Mouse (Mus musculus): ENCODE data around the gene Dpp9. TPM values are rescaled to one million over a fixed set of nuclear protein-coding genes. Genes with fewer than 3 reads are reported as not detected.
A peak's percentile ranks its signal among the peaks of the same experiment; 100 is the strongest.

Dpp9 gene
- polyA plus RNA-seq, 1 experiment from 2014 or later: 41.0 TPM

DNA sequence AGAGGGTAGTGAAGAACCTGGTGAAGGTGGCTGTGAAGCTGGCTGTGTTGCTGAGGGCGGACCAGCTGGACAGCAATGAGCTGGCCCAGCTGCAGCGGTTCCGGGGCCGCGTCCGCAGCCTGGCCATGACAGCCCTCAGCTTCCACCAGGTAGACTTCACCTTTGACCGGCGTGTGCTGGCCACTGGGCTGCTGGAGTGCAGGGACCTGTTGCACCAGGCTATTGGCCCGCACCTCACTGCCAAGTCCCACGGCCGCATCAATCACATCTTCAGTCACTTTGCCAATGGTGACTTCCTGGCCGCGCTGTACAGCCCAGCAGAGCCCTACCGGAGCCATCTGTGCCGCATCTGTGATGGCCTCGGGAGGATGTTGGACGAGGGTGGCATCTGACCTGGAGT lies 46.8 kb downstream of the Dpp9 start:
- Histone ChIP-seq H3K4me3 (no peak overlapping the region), H3K4me1 (peaks cover 15% of the 10 kb centered on the region), H3K9me3 (no peaks in the 10 kb centered on the region), H3K4me2 (replicated peaks) (no peak overlapping the region), H3K36me3 (peaks cover 17% of the 10 kb centered on the region), H3K27ac (replicated peaks) (no peak overlapping the region), H3K9ac (replicated peaks) (no peak overlapping the region), H3K27me3 (no peaks in the 10 kb centered on the region)
- no peak for ATAC-seq (ENCODE audit: low FRiP score, low read depth)
- 95% methylated on average over 14 of the region's 17 CpGs for WGBS

DNA sequence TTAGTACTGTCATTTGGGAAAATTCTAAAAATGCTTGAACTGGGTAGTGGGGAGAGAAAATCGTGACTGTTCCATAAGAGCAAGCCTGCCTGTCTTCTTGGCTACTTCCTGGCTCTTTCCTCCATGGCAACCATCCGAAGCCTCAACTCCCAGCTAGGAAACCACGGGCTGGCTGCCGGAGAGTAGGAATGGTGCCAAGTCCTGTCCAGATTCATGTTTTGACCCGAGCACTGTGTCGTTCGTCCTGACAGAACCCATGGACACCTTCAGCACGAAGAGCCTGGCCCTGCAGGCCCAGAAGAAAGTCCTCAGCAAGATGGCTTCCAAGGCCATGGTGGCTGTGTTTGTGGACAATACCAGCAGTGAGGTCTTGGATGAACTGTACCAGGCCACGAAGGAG lies 47.2 kb downstream of the Dpp9 start:
- Histone ChIP-seq H3K4me1 (peaks cover 15% of the 10 kb centered on the region), H3K27me3 (no peaks in the 10 kb centered on the region), H3K9ac (replicated peaks) (no peak overlapping the region), H3K4me2 (replicated peaks) (no peak overlapping the region), H3K9me3 (no peaks in the 10 kb centered on the region), H3K36me3 (peaks cover 12% of the 10 kb centered on the region; the same call in 1 of the 2 replicates), H3K27ac (replicated peaks) (no peak overlapping the region), H3K4me3 (no peak overlapping the region)
- WGBS: 87% methylated on average over 9 of the region's 9 CpGs
- ATAC-seq (ENCODE audit: low FRiP score, low read depth): no peak

DNA sequence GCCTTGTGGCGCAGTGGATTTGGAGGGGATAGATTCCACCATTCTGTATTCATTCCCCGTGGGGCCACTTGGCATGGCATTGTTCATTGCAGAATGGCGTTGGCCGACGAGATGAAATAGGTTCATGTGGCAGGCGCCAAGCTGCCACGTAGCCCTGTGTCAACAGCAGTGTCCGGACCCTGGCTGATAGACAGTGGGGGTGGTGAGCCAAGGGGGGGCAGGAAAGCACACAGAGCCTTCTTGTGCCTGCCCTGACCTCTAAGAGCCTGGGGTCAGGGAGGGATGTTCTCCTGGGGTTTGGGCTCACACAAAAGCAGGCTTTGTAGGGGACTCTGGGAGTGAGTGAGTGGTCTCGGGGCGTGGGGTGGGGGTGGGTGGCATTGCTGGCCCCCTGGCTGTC lies 48.1 kb downstream of the Dpp9 start:
- Histone ChIP-seq H3K4me3 (no peak overlapping the region), H3K27ac (replicated peaks) (0 out of 2 replicates have a peak overlapping the region, but pooled peaks have one; percentile 20), H3K9ac (replicated peaks) (no peak overlapping the region), H3K4me2 (replicated peaks) (no peak overlapping the region), H3K4me1 (peaks cover 15% of the 10 kb centered on the region), H3K36me3 (0 out of 2 replicates have a peak, but pooled peaks cover 5% of the 10 kb centered on the region), H3K27me3 (no peaks in the 10 kb centered on the region), H3K9me3 (no peaks in the 10 kb centered on the region)
- 27% methylated on average over 10 of the region's 10 CpGs for WGBS
- ATAC-seq (ENCODE audit: low FRiP score, low read depth): no peak; the same call in 1 of the 2 replicates

GRCm38 (mm10) chr17:56169830-56170229 lies 48.9 kb downstream of the Dpp9 start:
- Histone ChIP-seq H3K4me3 (no peak overlapping the region), H3K4me2 (replicated peaks) (no peak overlapping the region), H3K27ac (replicated peaks) (no peak overlapping the region), H3K27me3 (no peaks in the 10 kb centered on the region), H3K9me3 (no peaks in the 10 kb centered on the region), H3K36me3 (0 out of 2 replicates have a peak, but pooled peaks cover 5% of the 10 kb centered on the region), H3K9ac (replicated peaks) (no peak overlapping the region), H3K4me1 (peaks cover 17% of the 10 kb centered on the region)
- no peak for ATAC-seq (ENCODE audit: low FRiP score, low read depth)
- 69% methylated on average over 6 of the region's 6 CpGs for WGBS

GRCm38 (mm10) chr17:56165671-56166070 lies 53.0 kb downstream of the Dpp9 start:
- Histone ChIP-seq H3K27ac (replicated peaks) (peak overlapping the region; percentile 35; the same call in 1 of the 2 replicates), H3K9ac (replicated peaks) (no peak overlapping the region), H3K9me3 (no peaks in the 10 kb centered on the region), H3K4me1 (peaks cover 34% of the 10 kb centered on the region), H3K27me3 (peaks cover 12% of the 10 kb centered on the region), H3K4me3 (no peak overlapping the region), H3K36me3 (no peaks in the 10 kb centered on the region), H3K4me2 (replicated peaks) (no peak overlapping the region)
- no peak for ATAC-seq (ENCODE audit: low FRiP score, low read depth)
- WGBS: 62% methylated on average over 11 of the region's 11 CpGs

DNA sequence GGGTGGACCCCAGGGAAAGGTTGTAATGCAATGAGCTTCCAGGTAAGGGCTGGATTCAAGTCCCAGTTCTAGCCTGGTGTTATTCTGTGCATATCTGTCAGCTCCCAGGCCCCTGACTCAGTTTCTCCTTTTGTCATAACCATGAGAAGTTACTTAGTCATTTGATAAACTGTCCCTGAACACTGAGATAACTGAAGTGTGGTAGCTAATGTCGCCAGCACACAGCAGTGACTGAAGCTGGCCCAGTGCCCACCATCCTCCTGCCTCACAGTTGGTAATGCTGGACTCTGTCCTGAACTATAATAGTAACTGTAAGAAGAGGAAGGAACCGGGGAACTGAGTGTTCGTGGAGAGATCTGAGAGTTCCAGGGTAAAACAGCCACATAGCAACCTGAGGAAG lies 54.2 kb downstream of the Dpp9 start:
- no peaks in the 10 kb centered on the region for H3K9me3 ChIP-seq
- H3K36me3 ChIP-seq: no peaks in the 10 kb centered on the region
- H3K4me3 ChIP-seq: no peak overlapping the region
- 82% methylated on average over 3 of the region's 3 CpGs for WGBS
- H3K4me2 ChIP-seq (replicated peaks): no peak overlapping the region
- H3K4me1 ChIP-seq: peaks cover 23% of the 10 kb centered on the region
- no peak overlapping the region for H3K27ac ChIP-seq (replicated peaks)
- peaks cover 16% of the 10 kb centered on the region for H3K27me3 ChIP-seq
- no peak overlapping the region for H3K9ac ChIP-seq (replicated peaks)
- ATAC-seq (ENCODE audit: low FRiP score, low read depth): no peak

- Histone ChIP-seq H3K4me1 (peaks cover 23% of the 10 kb centered on the region), H3K9me3 (no peaks in the 10 kb centered on the region), H3K4me3 (no peak overlapping the region), H3K27me3 (peaks cover 25% of the 10 kb centered on the region), H3K27ac (replicated peaks) (no peak overlapping the region), H3K36me3 (no peaks in the 10 kb centered on the region), H3K9ac (replicated peaks) (0 out of 2 replicates have a peak overlapping the region, but pooled peaks have one; percentile 31), H3K4me2 (replicated peaks) (peak overlapping the region; percentile 77; the same call in 1 of the 2 replicates)
- ATAC-seq (ENCODE audit: low FRiP score, low read depth): no peak
- WGBS: 84% methylated on average over 6 of the region's 6 CpGs
Observed at GRCm38 (mm10) chr17:56163523-56164102, 55.1 kb downstream of the Dpp9 start.

- peak; percentile 97 for ATAC-seq (ENCODE audit: low FRiP score, low read depth)
- peak within 1 kb of the TSS; percentile 77 for H3K4me2 ChIP-seq (replicated peaks)
- H3K36me3 ChIP-seq: no peaks in the 10 kb centered on the region
- no peak within 1 kb of the TSS for H3K27ac ChIP-seq (replicated peaks)
- peaks cover 23% of the 10 kb centered on the region for H3K4me1 ChIP-seq
- peak within 1 kb of the TSS; percentile 54 for H3K9ac ChIP-seq (replicated peaks)
- peaks cover 37% of the 10 kb centered on the region for H3K27me3 ChIP-seq
- no peaks in the 10 kb centered on the region for H3K9me3 ChIP-seq
- under 1% methylated on average over 30 of the region's 30 CpGs for WGBS
- H3K4me3 ChIP-seq: peak within 1 kb of the TSS; percentile 44
Observed at GRCm38 (mm10) chr17:56162231-56162774, 56.4 kb downstream of the Dpp9 start, which contains the start of gene Tnfaip8l1. TSS of gene Tnfaip8l1 (plus strand) at chr17:56162477.

DNA sequence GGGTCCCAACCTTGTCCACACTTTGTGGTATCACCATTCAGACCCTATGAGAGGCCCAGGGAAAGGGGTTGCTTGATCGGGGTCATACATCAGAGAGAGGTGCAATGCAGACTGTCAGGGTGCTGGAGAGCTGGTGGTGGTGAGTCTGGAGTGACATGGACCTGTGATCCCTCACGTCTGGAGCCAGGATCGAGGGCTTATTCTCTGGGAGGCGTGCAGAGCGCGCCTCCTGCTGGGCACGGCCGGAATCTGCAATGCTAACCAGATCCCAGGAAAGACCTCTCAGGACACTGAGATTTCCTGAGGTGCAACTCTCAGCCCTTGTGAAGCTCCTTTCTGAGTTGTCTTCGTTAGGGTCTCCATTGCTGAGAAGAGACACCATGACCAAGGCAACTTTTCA lies 59.0 kb downstream of the Dpp9 start:
- Histone ChIP-seq H3K4me3 (no peak overlapping the region), H3K27me3 (peaks cover 53% of the 10 kb centered on the region), H3K4me1 (peaks cover 21% of the 10 kb centered on the region), H3K36me3 (no peaks in the 10 kb centered on the region), H3K27ac (replicated peaks) (no peak overlapping the region), H3K4me2 (replicated peaks) (no peak overlapping the region), H3K9me3 (no peaks in the 10 kb centered on the region), H3K9ac (replicated peaks) (no peak overlapping the region)
- 4% methylated on average over 9 of the region's 9 CpGs for WGBS
- peak; percentile 21; the same call in 1 of the 2 replicates for ATAC-seq (ENCODE audit: low FRiP score, low read depth)

GRCm38 (mm10) chr17:56153643-56154042 lies 65.1 kb downstream of the Dpp9 start:
- WGBS: 43% methylated on average over 9 of the region's 9 CpGs
- H3K4me3 ChIP-seq: no peak overlapping the region
- no peak overlapping the region for H3K27ac ChIP-seq (replicated peaks)
- H3K36me3 ChIP-seq: no peaks in the 10 kb centered on the region
- peaks cover 17% of the 10 kb centered on the region for H3K4me1 ChIP-seq
- no peak overlapping the region for H3K9ac ChIP-seq (replicated peaks)
- H3K4me2 ChIP-seq (replicated peaks): no peak overlapping the region
- ATAC-seq (ENCODE audit: low FRiP score, low read depth): peak; percentile 64
- peaks cover 62% of the 10 kb centered on the region for H3K27me3 ChIP-seq
- no peaks in the 10 kb centered on the region for H3K9me3 ChIP-seq

GRCm38 (mm10) chr17:56149897-56150296 lies 68.8 kb downstream of the Dpp9 start:
- Histone ChIP-seq H3K4me3 (no peak overlapping the region), H3K4me2 (replicated peaks) (no peak overlapping the region), H3K27me3 (peaks cover 69% of the 10 kb centered on the region), H3K36me3 (no peaks in the 10 kb centered on the region), H3K4me1 (peaks cover 30% of the 10 kb centered on the region), H3K27ac (replicated peaks) (no peak overlapping the region), H3K9ac (replicated peaks) (no peak overlapping the region), H3K9me3 (no peaks in the 10 kb centered on the region)
- 52% methylated on average over 2 of the region's 2 CpGs for WGBS
- ATAC-seq (ENCODE audit: low FRiP score, low read depth): no peak

- Histone ChIP-seq H3K36me3 (no peaks in the 10 kb centered on the region), H3K4me3 (peak overlapping the region; percentile 30), H3K4me2 (replicated peaks) (peak overlapping the region; percentile 54), H3K27me3 (peaks cover 74% of the 10 kb centered on the region), H3K9ac (replicated peaks) (peak overlapping the region; percentile 59), H3K9me3 (no peaks in the 10 kb centered on the region), H3K27ac (replicated peaks) (no peak overlapping the region), H3K4me1 (peaks cover 28% of the 10 kb centered on the region)
- ATAC-seq (ENCODE audit: low FRiP score, low read depth): peak; percentile 20
- under 1% methylated on average over 30 of the region's 30 CpGs for WGBS
Observed at GRCm38 (mm10) chr17:56148790-56149618, 69.7 kb downstream of the Dpp9 start.

Measured in midbrain, embryonic 12.5 days (tissue).